Mouse (Mus musculus) heart, adult 2 months (tissue): ENCODE measurements around the gene Gm20388.
A peak's percentile ranks its signal among the peaks of the same experiment; 100 is the strongest.

Source experiments
- CTCF ChIP-seq: fragments of 200-600 bp; IDR thresholded peaks from 2 replicates; pipeline ENCODE4 v1.8.1; 2022; ENCODE audit warnings: antibody characterized with exemption, mild to moderate bottlenecking, moderate library complexity
- POLR2A ChIP-seq: fragments of 200-500 bp; IDR thresholded peaks from 2 replicates; pipeline ENCODE4 v1.6.1; 2011; ENCODE audit warnings: mild to moderate bottlenecking, low read depth, low read length, control low read depth; ENCODE audit not compliant: insufficient read depth

DNA sequence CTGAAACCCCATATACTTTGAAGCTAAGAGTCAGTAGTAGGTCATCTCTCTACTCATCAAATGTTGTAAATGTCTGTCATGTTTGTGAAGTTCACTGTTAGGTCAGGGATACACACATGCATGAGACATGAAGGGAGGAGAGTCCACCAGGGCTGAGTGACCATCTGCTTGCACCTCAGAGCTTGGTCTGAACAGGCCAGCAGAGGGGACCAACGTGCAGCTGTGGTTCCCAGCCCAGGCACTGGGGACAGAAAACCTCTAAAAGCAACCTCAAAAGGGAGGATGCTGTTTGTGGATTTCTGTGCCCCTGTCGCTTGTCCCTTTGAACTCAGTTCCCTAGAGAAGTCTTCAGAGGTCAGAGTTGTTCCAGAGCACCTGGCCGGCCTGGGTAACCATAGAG, 2534.6 kb downstream of the Gm20388 start:
- no peak for TF ChIP-seq POLR2A
- peak; percentile 56 for TF ChIP-seq CTCF
